Mouse (Mus musculus): ENCODE data around the gene Fh1. TPM values are rescaled to one million over a fixed set of nuclear protein-coding genes. Genes with fewer than 3 reads are reported as not detected.
A peak's percentile ranks its signal among the peaks of the same experiment; 100 is the strongest.

Gene Fh1
- total and polyA plus RNA-seq, 3 experiments, result 159 to 186 TPM; not detected in 1

DNA sequence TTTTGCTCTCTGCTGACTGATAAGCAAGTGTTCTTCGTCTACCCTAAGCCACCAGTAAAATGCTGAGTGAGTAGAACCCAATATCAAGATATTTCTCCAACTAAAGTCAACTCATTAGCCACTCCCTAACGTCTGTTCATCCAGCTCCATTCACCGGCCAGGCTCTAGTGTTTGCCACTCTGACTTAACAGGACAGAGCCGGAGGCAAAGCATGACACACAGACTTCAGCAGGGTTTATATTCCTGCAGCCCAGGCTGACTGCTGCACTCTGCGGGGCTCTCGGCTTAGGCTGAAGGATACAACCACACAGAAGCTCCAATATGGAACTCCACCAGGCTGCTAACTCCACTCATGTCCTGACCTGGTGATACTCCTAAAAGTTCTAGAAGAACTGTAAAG is 18.1 kb downstream of the Fh1 start:
- H3K9me3 ChIP-seq (replicated peaks; ENCODE audit: insufficient read depth, low read length), result no peaks in the 10 kb centered on the region

DNA sequence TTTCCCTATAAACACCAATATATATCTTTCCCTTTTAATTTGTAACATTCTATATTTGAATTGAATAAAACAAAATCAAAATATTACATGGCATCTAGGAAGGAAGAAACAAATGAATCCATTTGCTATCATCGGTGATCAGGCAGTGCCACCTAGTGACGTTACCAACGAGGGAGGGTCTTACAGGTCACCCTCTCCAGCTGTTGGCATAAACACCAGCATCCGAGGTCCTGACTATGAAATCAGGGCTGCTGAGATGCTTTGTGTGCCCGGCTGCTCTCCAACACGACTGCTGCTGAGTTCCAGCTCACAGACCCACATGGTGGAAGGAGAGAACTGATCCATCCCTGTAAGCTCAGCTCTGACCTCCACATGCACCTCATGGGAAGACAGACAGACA is 22.0 kb downstream of the Fh1 start:
- no peaks in the 10 kb centered on the region for H3K9me3 ChIP-seq (replicated peaks; ENCODE audit: insufficient read depth, low read length)
- H3K27me3 ChIP-seq (ENCODE audit: control insufficient read depth in 1 of 2, insufficient read depth in 2 of 2, low read length in 2 of 2), result no peaks in the 10 kb centered on the region
- H3K36me3 ChIP-seq (ENCODE audit: control insufficient read depth in 1 of 2, insufficient read depth in 2 of 2, low read length in 2 of 2), result peaks cover 0 to 25% of the 10 kb centered on the region in 2 experiments; a peak in 2 of 4 replicates
- no peak overlapping the region for H3K9ac ChIP-seq (ENCODE audit: control insufficient read depth, low read depth, low read length, poor library complexity, severe bottlenecking)
- H3K4me3 ChIP-seq (ENCODE audit: control insufficient read depth in 1 of 2, insufficient read depth in 1 of 2, low read depth in 2 of 2, low read length in 2 of 2), result no peak overlapping the region
- H3K4me1 ChIP-seq (ENCODE audit: control insufficient read depth in 1 of 2, insufficient read depth in 2 of 2, low read length in 2 of 2), result no peaks in the 10 kb centered on the region
- TF ChIP-seq SMC3 (IDR thresholded peaks at IDR 0.05; ENCODE audit: low read depth, low read length), result peak; percentile 45
- no peak for TF ChIP-seq ZKSCAN1 (IDR thresholded peaks at IDR 0.05; ENCODE audit: low read depth, low read length)
- TF ChIP-seq KAT2A (conservative IDR thresholded peaks at IDR 0.05; ENCODE audit: low read depth, low read length), result no peak
- no peak for TF ChIP-seq MAFK (IDR thresholded peaks at IDR 0.05; ENCODE audit: borderline replicate concordance, low read depth, low read length)
- TF ChIP-seq CTCF (IDR thresholded peaks at IDR 0.05 in 2 of 3, conservative IDR thresholded peaks at IDR 0.05 in 1 of 3; ENCODE audit: control insufficient read depth in 1 of 3, insufficient read depth in 1 of 3, low read depth in 2 of 3, low read length in 3 of 3, poor library complexity in 1 of 3, severe bottlenecking in 1 of 3), result peak in 2 of 3 experiments; percentile 32 to 34; a peak in 4 of 6 replicates
- no peak for TF ChIP-seq SIN3A (IDR thresholded peaks at IDR 0.05; ENCODE audit: low read length)
- TF ChIP-seq RAD21 (IDR thresholded peaks at IDR 0.05; ENCODE audit: low read depth, low read length), result peak; percentile 42
- TF ChIP-seq ZC3H11A (IDR thresholded peaks at IDR 0.05; ENCODE audit: low read depth, low read length), result peak; percentile 20; the same call in 1 of the 2 replicates
- no peak for DNase-seq (ENCODE audit: low read depth, low spot score)
- no peaks in the 10 kb centered on the region for H3K79me2 ChIP-seq (ENCODE audit: control insufficient read depth, insufficient read depth, low read length, poor library complexity)
- H3K27ac ChIP-seq (ENCODE audit: control insufficient read depth, low read depth, low read length), result no peak overlapping the region

More for the DNA sequence above, 18.1 kb downstream of the Fh1 start:
- Histone ChIP-seq H3K79me2 (ENCODE audit: control insufficient read depth, insufficient read depth, low read length, poor library complexity) (no peaks in the 10 kb centered on the region), H3K4me1 (ENCODE audit: control insufficient read depth in 1 of 2, insufficient read depth in 2 of 2, low read length in 2 of 2) (no peaks in the 10 kb centered on the region), H3K4me3 (ENCODE audit: control insufficient read depth in 1 of 2, insufficient read depth in 1 of 2, low read depth in 2 of 2, low read length in 2 of 2) (no peak overlapping the region), H3K27me3 (ENCODE audit: control insufficient read depth in 1 of 2, insufficient read depth in 2 of 2, low read length in 2 of 2) (no peaks in the 10 kb centered on the region), H3K36me3 (ENCODE audit: control insufficient read depth in 1 of 2, insufficient read depth in 2 of 2, low read length in 2 of 2) (peaks cover 0 to 34% of the 10 kb centered on the region in 2 experiments; a peak in 2 of 4 replicates), H3K27ac (ENCODE audit: control insufficient read depth, low read depth, low read length) (no peak overlapping the region), H3K9ac (ENCODE audit: control insufficient read depth, low read depth, low read length, poor library complexity, severe bottlenecking) (no peak overlapping the region)
- no peak for DNase-seq (ENCODE audit: low read depth, low spot score)
- no peak for TF ChIP-seq JUND (IDR thresholded peaks at IDR 0.05; ENCODE audit: low read depth, low read length)
- TF ChIP-seq MAFK (IDR thresholded peaks at IDR 0.05; ENCODE audit: borderline replicate concordance, low read depth, low read length), result no peak
- no peak for TF ChIP-seq HCFC1 (IDR thresholded peaks at IDR 0.05; ENCODE audit: low read depth, low read length)
- TF ChIP-seq ZC3H11A (IDR thresholded peaks at IDR 0.05; ENCODE audit: low read depth, low read length), result no peak
- TF ChIP-seq POLR2AphosphoS5 (IDR thresholded peaks at IDR 0.05; ENCODE audit: borderline replicate concordance, low read depth, low read length), result no peak
- TF ChIP-seq RCOR1 (IDR thresholded peaks at IDR 0.05; ENCODE audit: low read depth, low read length), result no peak
- TF ChIP-seq USF1 (IDR thresholded peaks at IDR 0.05; ENCODE audit: low read depth, low read length), result no peak
- TF ChIP-seq TBP (IDR thresholded peaks at IDR 0.05; ENCODE audit: low read depth, low read length), result no peak
- no peak for TF ChIP-seq SIN3A (IDR thresholded peaks at IDR 0.05; ENCODE audit: low read length)
- TF ChIP-seq NELFE (IDR thresholded peaks at IDR 0.05; ENCODE audit: low read depth, low read length), result no peak
- no peak for TF ChIP-seq TCF12 (IDR thresholded peaks at IDR 0.05; ENCODE audit: low read depth, low read length)
- TF ChIP-seq ZNF384 (IDR thresholded peaks at IDR 0.05; ENCODE audit: low read depth, low read length), result no peak
- TF ChIP-seq ETS1 (IDR thresholded peaks at IDR 0.05; ENCODE audit: low read depth, low read length), result no peak
- TF ChIP-seq GATA1 (IDR thresholded peaks at IDR 0.05; ENCODE audit: low read depth, low read length), result no peak

Measured in MEL (cell line).